In the genomic region with DNA sequence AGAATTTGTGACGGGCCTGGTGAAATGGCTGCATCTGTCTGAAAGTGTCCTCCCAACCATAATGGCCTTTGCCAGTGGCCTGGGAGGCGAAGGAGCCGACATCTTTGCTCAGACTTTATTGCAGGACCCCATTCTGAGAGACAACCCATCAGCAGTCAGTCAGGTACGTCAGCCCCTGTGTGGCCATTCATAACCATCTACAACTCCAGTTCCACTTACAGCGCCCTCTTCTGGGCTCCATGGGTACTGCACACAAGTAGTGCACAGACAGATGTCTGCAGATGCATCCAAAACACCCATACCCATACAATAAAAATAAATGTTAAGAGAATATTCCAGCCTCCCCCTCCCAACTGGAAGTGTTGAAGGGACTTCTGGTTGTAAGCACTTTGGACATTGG, we compare ENCODE assay signal across 12 mouse cellular contexts. TPM values are rescaled to one million over a fixed set of nuclear protein-coding genes. Genes with fewer than 3 reads are reported as not detected.
A peak's percentile ranks its signal among the peaks of the same experiment; 100 is the strongest.
DNase-seq lines count a peak whose midpoint lies in the region; ATAC-seq and TF ChIP-seq lines count a peak whose summit lies in the region.
"Had no signal": no experiment of that assay in that cellular context is flagged by ENCODE, and none has a peak within 500 bp of the region (broad histone marks: within the 10 kb centered on the region; RNA-seq: fewer than 3 reads in every experiment).

No protein-coding gene starts in this region.

- H3K4me1 ChIP-seq in lung, embryonic 14.5 days (ENCODE audit: insufficient read depth): no peaks in the 10 kb centered on the region

- no peaks in the 10 kb centered on the region for H3K27me3 ChIP-seq in lung, embryonic 14.5 days (ENCODE audit: insufficient read depth, low read length)

- no peak overlapping the region for H3K9ac ChIP-seq in lung, embryonic 14.5 days

- no peak overlapping the region for H3K4me2 ChIP-seq in lung, embryonic 14.5 days
- H3K4me2 ChIP-seq: midbrain, embryonic 11.5 days had no signal

- DNase-seq in cerebellum, postnatal 10 days: peak; percentile 29 to 31
- DNase-seq in cerebellum, adult 11 months: no peak
- DNase-seq in lung, embryonic 14.5 days: no peak
- no peak for DNase-seq in lung, postnatal 10 days
- peak; percentile 13 for DNase-seq in c-Kit-positive CD71-positive TER-119-positive erythroid progenitor cells, embryonic 14.5 days (ENCODE audit: low spot score)
- DNase-seq in thymus, postnatal 14 days: peak; percentile 43
- DNase-seq in left cerebral cortex, adult 18-20 months (ENCODE audit: low spot score in 2 of 2): no peak
- no peak for DNase-seq in adrenal gland, adult 18-20 months (ENCODE audit: low spot score in 2 of 2)

- H3K36me3 ChIP-seq in lung, embryonic 14.5 days (ENCODE audit: insufficient read depth): no peaks in the 10 kb centered on the region

- no peak overlapping the region for H3K27ac ChIP-seq in lung, embryonic 14.5 days (ENCODE audit: low read depth)

- peak; percentile 60 for TF ChIP-seq CTCF in lung, embryonic 14.5 days (IDR thresholded peaks at IDR 0.05; ENCODE audit: low read depth)

- ATAC-seq in lung, embryonic 14.5 days (ENCODE audit: insufficient read depth): no peak
- ATAC-seq: inflammation-experienced regulatory T-cells, adult 6 months had no signal

- H3K4me3 ChIP-seq in lung, embryonic 14.5 days (ENCODE audit: low read depth, low read length): no peak overlapping the region

- WGBS in lung, embryonic 14.5 days: 75% methylated on average over 5 of the region's 5 CpGs

- H3K9me3 ChIP-seq in lung, embryonic 14.5 days (ENCODE audit: low read depth, low read length): no peaks in the 10 kb centered on the region

RNA-seq across cellular contexts. Expression of a gene that starts 23.7 kb away (rescaled TPM):
- 2.6 and 3.7 TPM in 2 replicates for polyA plus RNA-seq in lung, embryonic 14.5 days (2014; fragmentation: Nextera tagmentation; extraction: Ambion mirVana)
- total RNA-seq in left cerebral cortex, adult 18-20 months (2021): 1 to 10 TPM; 2.1 to 2.3 TPM
- total RNA-seq in adrenal gland, adult 18-20 months (2021): 10 to 100 TPM; 15.1 to 19.0 TPM

RNA-seq across cellular contexts. Expression of a gene that starts 29.5 kb away (rescaled TPM):
- 0.24 and 0.69 TPM in 2 replicates for polyA plus RNA-seq in lung, embryonic 14.5 days (2014; fragmentation: Nextera tagmentation; extraction: Ambion mirVana)
- not detected for total RNA-seq in left cerebral cortex, adult 18-20 months (2021)
- total RNA-seq in adrenal gland, adult 18-20 months (2021): not detected
- total RNA-seq: granulocyte monocyte progenitor cell, adult 5-6 weeks; left cerebral cortex, postnatal 36 days had no signal
- polyA plus RNA-seq: inflammation-experienced regulatory T-cells, adult 6 months; midbrain, embryonic 11.5 days had no signal

Comparison
In these comparisons a context has a peak if more than half of its experiments do, and no peak if none do; other contexts are left out.
1. DNase-seq: peak in cerebellum, postnatal 10 days (2 of 2), c-Kit-positive CD71-positive TER-119-positive erythroid progenitor cells, embryonic 14.5 days (single experiment) and thymus, postnatal 14 days (single experiment); none in cerebellum, adult 11 months (single experiment), lung, embryonic 14.5 days (single experiment), lung, postnatal 10 days (single experiment), left cerebral cortex, adult 18-20 months (0 of 2) and adrenal gland, adult 18-20 months (0 of 2).
2. RNA of a gene that starts 23.7 kb away (total RNA-seq): 15.1 to 19.0 TPM in adrenal gland, adult 18-20 months; 2.1 to 2.3 TPM in left cerebral cortex, adult 18-20 months; every median in the first group is over 4 times any median in the second.